Mouse (Mus musculus) limb, embryonic 14.5 days (tissue): Measurements from ENCODE around the gene Lexm. TPM values are rescaled to one million over a fixed set of nuclear protein-coding genes. Genes with fewer than 3 reads are reported as not detected.

Source experiments
- ATAC-seq: fragments of 200-750 bp; cut with Nextera tagmentation; 2 replicates; pipeline ENCODE4 v1.8.0; 2017; ENCODE audit warnings: low read depth, moderate number of reproducible peaks, moderate TSS enrichment; ENCODE audit not compliant: low FRiP score
- DNase-seq: peaks from one replicate; pipeline ENCODE4 v3.0.0-alpha.2; 2015; ENCODE audit warnings: low spot score
- H3K27ac ChIP-seq: fragments of 300-500 bp; sonication (generic); replicated peaks from 2 replicates; pipeline ENCODE4 v1.5.1; 2014; ENCODE audit warnings: low read depth, mild to moderate bottlenecking, low read length, moderate library complexity, mixed read lengths
- H3K27me3 ChIP-seq: fragments of 300-500 bp; sonication (generic); 2 replicates; pipeline ENCODE4 v1.6.1; 2014; ENCODE audit warnings: low read length, mixed read lengths; ENCODE audit not compliant: control insufficient read depth, insufficient read depth
- H3K36me3 ChIP-seq: fragments of 300-500 bp; sonication (generic); 2 replicates; pipeline ENCODE4 v1.6.1; 2014; ENCODE audit warnings: mild to moderate bottlenecking, low read length, moderate library complexity, mixed read lengths; ENCODE audit not compliant: control insufficient read depth, insufficient read depth
- H3K4me1 ChIP-seq: fragments of 300-500 bp; sonication (generic); 2 replicates; pipeline ENCODE4 v1.6.1; 2014; ENCODE audit warnings: antibody characterized with exemption, low read length, mixed read lengths; ENCODE audit not compliant: control insufficient read depth, insufficient read depth
- H3K4me2 ChIP-seq: fragments of 300-500 bp; sonication (generic); replicated peaks from 2 replicates; pipeline ENCODE4 v1.6.1; 2014; ENCODE audit warnings: low read depth, mild to moderate bottlenecking, low read length, moderate library complexity; ENCODE audit not compliant: severe bottlenecking
- H3K4me3 ChIP-seq: fragments of 300-500 bp; sonication (generic); replicated peaks from 2 replicates; pipeline ENCODE4 v1.5.1; 2014; ENCODE audit warnings: low read length
- H3K9ac ChIP-seq: fragments of 300-500 bp; sonication (generic); 2 replicates; pipeline ENCODE4 v1.6.1; 2014; ENCODE audit warnings: mild to moderate bottlenecking, low read depth, low read length, moderate library complexity; ENCODE audit not compliant: severe bottlenecking
- H3K9me3 ChIP-seq: fragments of 300-500 bp; sonication (generic); 2 replicates; pipeline ENCODE4 v1.6.1; 2016; ENCODE audit warnings: low read length; ENCODE audit not compliant: control insufficient read depth
- POLR2A ChIP-seq: fragments of 200-500 bp; IDR thresholded peaks from 2 replicates; pipeline ENCODE4 v1.8.0; 2012; ENCODE audit warnings: inconsistent platforms, mild to moderate bottlenecking, moderate library complexity, borderline replicate concordance; ENCODE audit not compliant: insufficient read depth, insufficient read length; ENCODE audit errors: extremely low read depth
- WGBS: fragments of 180-500 bp; shearing (Covaris S2); extraction: QIAGEN DNeasy Blood & Tissue Kit; methylation state at CpG from one replicate; pipeline ENCODE4 v1.1.7; 2014; 5-methylcytosine and 5-hydroxymethylcytosine counted together
- polyA plus RNA-seq, 2 experiments: library from polyadenylated mRNA; depleted of rRNA in 1 of 2; stranded (reverse) in 1 of 2; unstranded in 1 of 2; fragments of >200 nt; fragmentation: Nextera tagmentation in 1 of 2; extraction: Ambion mirVana in 1 of 2; gene quantifications; 2 replicates each; pipeline versions ENCODE4 v1.2.1 to v1.2.3; 2012 to 2014

Lexm gene
- polyA plus RNA-seq, 2 experiments: not detected

- peaks cover 22% of the 10 kb centered on the region for H3K4me1 ChIP-seq
- H3K36me3 ChIP-seq: no peaks in the 10 kb centered on the region
- no peak overlapping the region for H3K4me2 ChIP-seq
- no peak for ATAC-seq
- DNase-seq: no peak
- H3K27me3 ChIP-seq: no peaks in the 10 kb centered on the region
- H3K9ac ChIP-seq: no peak overlapping the region
- no peak for TF ChIP-seq POLR2A
- H3K9me3 ChIP-seq: no peaks in the 10 kb centered on the region
- H3K4me3 ChIP-seq: no peak overlapping the region
- no peak overlapping the region for H3K27ac ChIP-seq
- 52% methylated on average over 6 of the region's 6 CpGs for WGBS
Measured at GRCm38 (mm10) chr4:106647137-106647536, 30.1 kb upstream of the Lexm start.

GRCm38 (mm10) chr4:106645797-106646196 lies 28.8 kb upstream of the Lexm start:
- Histone ChIP-seq H3K27ac (no peak overlapping the region), H3K4me2 (no peak overlapping the region), H3K9me3 (no peaks in the 10 kb centered on the region), H3K4me1 (peaks cover 15% of the 10 kb centered on the region), H3K9ac (no peak overlapping the region), H3K4me3 (no peak overlapping the region), H3K27me3 (no peaks in the 10 kb centered on the region), H3K36me3 (no peaks in the 10 kb centered on the region)
- no peak for TF ChIP-seq POLR2A
- ATAC-seq: no peak
- WGBS: 72% methylated on average over 5 of the region's 5 CpGs
- DNase-seq: no peak

GRCm38 (mm10) chr4:106644218-106644610 lies 27.2 kb upstream of the Lexm start:
- H3K9me3 ChIP-seq: 0 out of 2 replicates have a peak, but pooled peaks cover 4% of the 10 kb centered on the region
- H3K4me3 ChIP-seq: no peak overlapping the region
- DNase-seq (no peak), ATAC-seq (no peak)
- WGBS: 51% methylated on average over 6 of the region's 6 CpGs
- H3K27me3 ChIP-seq: no peaks in the 10 kb centered on the region
- TF ChIP-seq POLR2A: no peak
- peak overlapping the region; percentile 67 for H3K27ac ChIP-seq
- peaks cover 15% of the 10 kb centered on the region for H3K4me1 ChIP-seq
- no peak overlapping the region for H3K9ac ChIP-seq
- no peaks in the 10 kb centered on the region for H3K36me3 ChIP-seq
- peak overlapping the region; percentile 28; the same call in 1 of the 2 replicates for H3K4me2 ChIP-seq

GRCm38 (mm10) chr4:106643483-106644217 lies 26.6 kb upstream of the Lexm start:
- Histone ChIP-seq H3K9me3 (0 out of 2 replicates have a peak, but pooled peaks cover 4% of the 10 kb centered on the region), H3K27ac (peak overlapping the region; percentile 67), H3K9ac (no peak overlapping the region), H3K27me3 (no peaks in the 10 kb centered on the region), H3K4me2 (peak overlapping the region; percentile 28), H3K36me3 (no peaks in the 10 kb centered on the region), H3K4me1 (peaks cover 15% of the 10 kb centered on the region), H3K4me3 (no peak overlapping the region)
- 8% methylated on average over 8 of the region's 8 CpGs for WGBS
- ATAC-seq (peak; percentile 37), DNase-seq (peak; percentile 7)
- no peak for TF ChIP-seq POLR2A

DNA sequence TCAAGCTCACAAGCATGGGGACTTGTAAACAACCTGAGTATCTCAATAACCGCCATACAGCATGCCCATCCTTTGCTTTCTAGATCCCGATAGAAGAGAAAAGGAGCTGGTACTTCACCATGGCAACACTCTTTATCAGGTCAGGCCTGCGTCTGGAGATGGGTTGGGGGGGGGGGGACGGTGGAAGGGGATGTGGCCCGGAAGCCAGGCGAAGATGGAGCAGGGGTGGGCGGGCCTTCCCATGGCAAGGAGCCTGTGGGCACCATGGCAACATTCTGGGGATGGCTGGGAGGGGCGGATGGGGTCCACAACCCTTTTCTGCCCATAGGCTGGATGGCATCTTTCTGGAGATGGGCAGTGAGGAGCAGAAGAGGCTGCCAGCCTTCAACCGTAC lies 17.0 kb upstream of the Lexm start:
- no peak for TF ChIP-seq POLR2A

More for the DNA sequence above, 17.0 kb upstream of the Lexm start:
- peaks cover 25% of the 10 kb centered on the region for H3K4me1 ChIP-seq
- ATAC-seq: no peak
- no peak overlapping the region for H3K9ac ChIP-seq
- 55% methylated on average over 8 of the region's 9 CpGs for WGBS
- DNase-seq: no peak
- H3K27me3 ChIP-seq: no peaks in the 10 kb centered on the region; the same call in 1 of the 2 replicates
- no peak overlapping the region for H3K4me3 ChIP-seq
- peak overlapping the region; percentile 78 for H3K27ac ChIP-seq
- H3K9me3 ChIP-seq: no peaks in the 10 kb centered on the region
- H3K4me2 ChIP-seq: no peak overlapping the region
- H3K36me3 ChIP-seq: no peaks in the 10 kb centered on the region
